Mouse (Mus musculus) stomach, postnatal 0 days (tissue): ENCODE data around the gene Fgf14.

ENCODE experiments used
- CTCF ChIP-seq: IDR thresholded peaks from 2 replicates; pipeline ENCODE4 v1.5.1; 2016; ENCODE audit warnings: antibody characterized with exemption, low read depth, mild to moderate bottlenecking, moderate library complexity
- EP300 ChIP-seq: optimal IDR thresholded peaks from 2 replicates; pipeline ENCODE3; 2016; ENCODE audit warnings: antibody characterized with exemption

DNA sequence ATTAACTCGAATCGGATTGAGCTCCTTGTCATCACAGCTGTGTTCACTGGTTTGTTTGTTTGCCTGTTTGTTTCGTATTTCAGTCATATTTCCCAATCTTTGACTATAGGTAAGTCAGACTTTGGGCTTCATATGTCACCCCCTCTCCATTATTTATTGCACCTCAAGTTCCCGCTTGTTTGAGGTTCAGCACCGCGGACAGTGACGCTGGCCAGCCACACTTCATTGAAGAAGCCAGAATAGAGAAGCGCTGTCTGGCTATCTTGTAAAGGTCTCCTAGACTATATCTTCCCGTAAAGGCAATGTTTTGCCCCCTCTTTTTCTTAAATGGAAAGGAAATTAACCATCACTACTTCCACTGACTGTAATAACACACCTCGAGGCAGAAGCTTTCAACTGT, 481.6 kb downstream of the Fgf14 start:
- TF ChIP-seq CTCF (no peak), EP300 (no peak)
